Mouse (Mus musculus) myocyte (in vitro differentiated cells): Measurements from ENCODE around the gene Smco2. TPM values are rescaled to one million over a fixed set of nuclear protein-coding genes. Genes with fewer than 3 reads are reported as not detected.

Experiments
- H3K27me3 ChIP-seq: one replicate; pipeline ENCODE4 v1.6.1; 2011; ENCODE audit not compliant: control insufficient read depth, insufficient read depth, insufficient read length
- H3K36me3 ChIP-seq: one replicate; pipeline ENCODE4 v1.6.1; 2011; ENCODE audit not compliant: control insufficient read depth, insufficient read depth
- H3K4me2 ChIP-seq: one replicate; pipeline ENCODE4 v1.6.1; 2011; ENCODE audit warnings: low read depth, control low read depth
- H3K4me3 ChIP-seq: one replicate; pipeline ENCODE4 v1.5.1; 2011; ENCODE audit warnings: mild to moderate bottlenecking, control low read depth, moderate library complexity
- H3K79me2 ChIP-seq: one replicate; pipeline ENCODE4 v1.6.1; 2011; ENCODE audit not compliant: control insufficient read depth, insufficient read depth
- H3ac ChIP-seq: one replicate; pipeline ENCODE4 v1.6.1; 2011; ENCODE audit not compliant: control insufficient read depth, insufficient read length
- CEBPB ChIP-seq: IDR thresholded peaks from 2 replicates; pipeline ENCODE4 v1.6.1; 2011; ENCODE audit warnings: mild to moderate bottlenecking, moderate library complexity; ENCODE audit not compliant: poor library complexity, insufficient read depth, severe bottlenecking
- E2F4 ChIP-seq: IDR thresholded peaks from one replicate; pipeline ENCODE4 v1.6.1; 2011; ENCODE audit warnings: mild to moderate bottlenecking, control low read depth, moderate library complexity; ENCODE audit not compliant: insufficient read depth
- MAX ChIP-seq: IDR thresholded peaks from one replicate; pipeline ENCODE4 v1.6.1; 2011; ENCODE audit warnings: low read depth, mild to moderate bottlenecking, control low read depth
- MYOD1 ChIP-seq, 3 experiments: IDR thresholded peaks; one replicate each; pipeline ENCODE4 v1.6.1; 2011; ENCODE audit warnings: control low read depth in 2 of 3, low read depth in 2 of 3, mild to moderate bottlenecking in 2 of 3, moderate library complexity in 1 of 3; ENCODE audit not compliant: insufficient read length in 2 of 3, control insufficient read depth in 1 of 3
- MYOG ChIP-seq, 3 experiments: IDR thresholded peaks; one replicate each; pipeline ENCODE4 v1.6.1; 2011; ENCODE audit warnings: control low read depth in 2 of 3, low read depth in 2 of 3, mild to moderate bottlenecking in 2 of 3; ENCODE audit not compliant: insufficient read length in 2 of 3, control insufficient read depth in 1 of 3, insufficient read depth in 1 of 3
- POLR2A ChIP-seq: IDR thresholded peaks from one replicate; pipeline ENCODE4 v1.6.1; 2011; ENCODE audit warnings: low read depth, mild to moderate bottlenecking, control low read depth, moderate library complexity; ENCODE audit not compliant: insufficient read length
- POLR2AphosphoS2 ChIP-seq: IDR thresholded peaks from one replicate; pipeline ENCODE4 v1.6.1; 2011; ENCODE audit warnings: low read depth, control low read depth; ENCODE audit not compliant: insufficient read length
- REST ChIP-seq: IDR thresholded peaks from one replicate; pipeline ENCODE4 v1.6.1; 2011; ENCODE audit warnings: mild to moderate bottlenecking, control low read depth, moderate library complexity; ENCODE audit not compliant: insufficient read depth, insufficient read length
- SRF ChIP-seq: IDR thresholded peaks from one replicate; pipeline ENCODE4 v1.6.1; 2011; ENCODE audit warnings: low read depth; ENCODE audit not compliant: control insufficient read depth, insufficient read length
- TCF12 ChIP-seq: IDR thresholded peaks from one replicate; pipeline ENCODE4 v1.6.1; 2011; ENCODE audit warnings: mild to moderate bottlenecking, control low read depth; ENCODE audit not compliant: poor library complexity, insufficient read depth, severe bottlenecking
- TCF3 ChIP-seq: IDR thresholded peaks from one replicate; pipeline ENCODE4 v1.6.1; 2011; ENCODE audit warnings: low read depth, control low read depth; ENCODE audit not compliant: insufficient read length
- USF1 ChIP-seq: IDR thresholded peaks from one replicate; pipeline ENCODE4 v1.6.1; 2011; ENCODE audit warnings: low read depth, mild to moderate bottlenecking, control low read depth, moderate library complexity
- polyA plus RNA-seq: library from polyadenylated mRNA; unstranded; fragments of >200 nt; fragmentation: generic; extraction: Trizol; gene quantifications from one replicate; pipeline ENCODE4 v1.2.1, GENCODE M21; 2012; ENCODE audit warnings: missing spikeins

Smco2 gene
- polyA plus RNA-seq = not detected

- Histone ChIP-seq H3K4me2 (no peak within 1 kb of the TSS), H3K36me3 (no peaks in the 10 kb centered on the region), H3ac (no peak within 1 kb of the TSS), H3K79me2 (no peaks in the 10 kb centered on the region), H3K27me3 (no peaks in the 10 kb centered on the region), H3K4me3 (no peak within 1 kb of the TSS)
- no peak for TF ChIP-seq MYOG (IDR thresholded peaks at IDR 0.05; ENCODE audit: control insufficient read depth in 1 of 3, insufficient read depth in 1 of 3, insufficient read length in 2 of 3, low read depth in 2 of 3)
- TF ChIP-seq POLR2A = no peak
- TF ChIP-seq USF1 = no peak
- no peak for TF ChIP-seq E2F4
- no peak for TF ChIP-seq POLR2AphosphoS2
- no peak for TF ChIP-seq SRF
- TF ChIP-seq CEBPB = no peak
- TF ChIP-seq MAX = no peak
- TF ChIP-seq REST = no peak
Measured at GRCm38 (mm10) chr6:146850050-146850449, at the start of gene Smco2. TSS of gene Smco2 (plus strand) at chr6:146850104.

GRCm38 (mm10) chr6:146809991-146810390 is 39.9 kb upstream of the Smco2 start:
- TF ChIP-seq USF1 = no peak
- TF ChIP-seq REST = no peak
- no peak for TF ChIP-seq SRF
- Histone ChIP-seq H3K27me3 (no peaks in the 10 kb centered on the region), H3K79me2 (no peaks in the 10 kb centered on the region), H3K4me2 (no peak overlapping the region), H3ac (no peak overlapping the region), H3K4me3 (no peak overlapping the region), H3K36me3 (no peaks in the 10 kb centered on the region)

GRCm38 (mm10) chr6:146813007-146813406 is 36.9 kb upstream of the Smco2 start:
- no peaks in the 10 kb centered on the region for H3K36me3 ChIP-seq
- H3K27me3 ChIP-seq = no peaks in the 10 kb centered on the region
- no peak for TF ChIP-seq TCF3
- no peak for TF ChIP-seq REST
- no peak for TF ChIP-seq CEBPB
- no peak for TF ChIP-seq E2F4
- TF ChIP-seq MYOD1 (IDR thresholded peaks at IDR 0.05; ENCODE audit: control insufficient read depth in 1 of 3, insufficient read length in 2 of 3, low read depth in 2 of 3) = no peak
- no peak for TF ChIP-seq SRF
- no peak for TF ChIP-seq TCF12
- no peak for TF ChIP-seq MYOG (IDR thresholded peaks at IDR 0.05; ENCODE audit: control insufficient read depth in 1 of 3, insufficient read depth in 1 of 3, insufficient read length in 2 of 3, low read depth in 2 of 3)
- no peak for TF ChIP-seq USF1
- no peak for TF ChIP-seq POLR2AphosphoS2
- no peak for TF ChIP-seq POLR2A
- no peak for TF ChIP-seq MAX
- no peak overlapping the region for H3ac ChIP-seq
- H3K79me2 ChIP-seq = no peaks in the 10 kb centered on the region
- no peak overlapping the region for H3K4me2 ChIP-seq
- no peak overlapping the region for H3K4me3 ChIP-seq

GRCm38 (mm10) chr6:146820177-146820965 is 29.5 kb upstream of the Smco2 start:
- TF ChIP-seq POLR2AphosphoS2 = no peak
- no peak for TF ChIP-seq MYOD1 (IDR thresholded peaks at IDR 0.05; ENCODE audit: control insufficient read depth in 1 of 3, insufficient read length in 2 of 3, low read depth in 2 of 3)
- TF ChIP-seq CEBPB = no peak
- TF ChIP-seq USF1 = no peak
- TF ChIP-seq MAX = no peak
- TF ChIP-seq SRF = no peak
- TF ChIP-seq TCF12 = no peak
- no peak for TF ChIP-seq TCF3
- no peak for TF ChIP-seq MYOG (IDR thresholded peaks at IDR 0.05; ENCODE audit: control insufficient read depth in 1 of 3, insufficient read depth in 1 of 3, insufficient read length in 2 of 3, low read depth in 2 of 3)
- no peak for TF ChIP-seq REST
- TF ChIP-seq POLR2A = no peak
- TF ChIP-seq E2F4 = no peak
- H3K4me2 ChIP-seq = no peak overlapping the region
- no peak overlapping the region for H3ac ChIP-seq
- no peaks in the 10 kb centered on the region for H3K27me3 ChIP-seq
- H3K4me3 ChIP-seq = no peak overlapping the region
- no peaks in the 10 kb centered on the region for H3K79me2 ChIP-seq
- no peaks in the 10 kb centered on the region for H3K36me3 ChIP-seq

- H3ac ChIP-seq = no peak overlapping the region
- H3K4me3 ChIP-seq = no peak overlapping the region
- H3K36me3 ChIP-seq = no peaks in the 10 kb centered on the region
- TF ChIP-seq CEBPB (no peak), TCF12 (no peak), MAX (no peak), REST (no peak), POLR2A (no peak), POLR2AphosphoS2 (no peak), TCF3 (no peak)
- H3K27me3 ChIP-seq = no peaks in the 10 kb centered on the region
- no peaks in the 10 kb centered on the region for H3K79me2 ChIP-seq
- H3K4me2 ChIP-seq = no peak overlapping the region
Measured at GRCm38 (mm10) chr6:146821958-146822357, 27.9 kb upstream of the Smco2 start.
